Mouse (Mus musculus): Measurements from ENCODE around the gene Olfr281. TPM values are rescaled to one million over a fixed set of nuclear protein-coding genes. Genes with fewer than 3 reads are reported as not detected.
"Not testable (repeated sequence)": the region's sequence is repeated elsewhere in the genome, so short reads cannot be mapped to it uniquely, and the experiment has no call there.

The Olfr281 gene
- polyA plus RNA-seq, 1 experiment from 2014 or later: not detected

DNA sequence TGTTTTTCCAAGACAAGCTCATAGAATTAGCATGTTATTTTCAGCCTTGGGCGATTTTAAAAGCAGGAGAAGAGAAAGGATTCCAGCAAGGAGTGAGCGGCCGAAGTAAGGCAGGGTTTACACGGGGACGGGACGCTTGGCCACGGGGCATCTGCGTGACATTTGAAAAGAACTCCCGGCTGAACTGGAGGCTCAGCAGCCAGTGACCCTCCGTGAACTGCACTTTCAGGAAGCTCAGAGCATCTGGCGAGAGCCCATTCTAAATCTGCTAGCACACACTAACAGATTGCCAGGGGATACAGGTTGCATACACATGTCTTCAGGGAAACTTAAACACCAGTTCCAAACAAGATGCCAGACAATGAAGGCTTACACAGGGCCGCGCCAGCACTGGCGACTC is 28.1 kb upstream of the Olfr281 start:
- no peak for ATAC-seq (ENCODE audit: insufficient number of reproducible peaks, insufficient read depth, low FRiP score, low read depth)
- H3K9me3 ChIP-seq (ENCODE audit: control insufficient read depth, low read depth, low read length): no peaks in the 10 kb centered on the region
- no peak overlapping the region for H3K4me2 ChIP-seq (replicated peaks; ENCODE audit: low read depth, low read length)
- no peak overlapping the region for H3K4me3 ChIP-seq (ENCODE audit: low read depth, low read length)
- H3K9ac ChIP-seq (replicated peaks; ENCODE audit: low read depth, low read length): no peak overlapping the region
- no peaks in the 10 kb centered on the region for H3K27me3 ChIP-seq (ENCODE audit: control insufficient read depth, insufficient read depth, low read length)
- WGBS: 63% methylated on average over 14 of the region's 14 CpGs
- no peaks in the 10 kb centered on the region for H3K36me3 ChIP-seq (ENCODE audit: control insufficient read depth, insufficient read depth, low read length)
- H3K27ac ChIP-seq (ENCODE audit: low read length): no peak overlapping the region
- no peaks in the 10 kb centered on the region for H3K4me1 ChIP-seq (ENCODE audit: control insufficient read depth, insufficient read depth, low read length)

DNA sequence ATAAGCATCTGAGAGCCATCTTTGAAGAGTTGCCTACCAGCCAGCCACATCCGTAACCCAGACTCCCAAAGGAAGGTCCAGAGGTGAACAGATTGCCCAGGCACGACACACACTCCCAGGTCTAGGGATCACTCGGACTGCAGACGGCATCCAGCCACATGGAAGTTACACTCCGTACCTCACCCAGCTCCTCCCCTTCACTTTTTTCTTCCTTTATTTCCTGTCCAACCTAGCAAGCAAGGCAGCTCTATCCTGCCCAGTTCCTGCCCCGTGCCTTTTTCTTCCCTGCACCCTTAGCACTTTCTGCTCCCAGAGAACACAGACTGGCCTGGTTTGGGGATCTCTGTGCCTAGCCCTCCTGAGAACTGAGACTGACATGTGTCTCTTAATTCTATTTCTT is 27.6 kb upstream of the Olfr281 start:
- H3K27me3 ChIP-seq (ENCODE audit: control insufficient read depth, insufficient read depth, low read length): no peaks in the 10 kb centered on the region
- H3K9me3 ChIP-seq (ENCODE audit: control insufficient read depth, low read depth, low read length): no peaks in the 10 kb centered on the region
- H3K9ac ChIP-seq (replicated peaks; ENCODE audit: low read depth, low read length): no peak overlapping the region
- H3K4me2 ChIP-seq (replicated peaks; ENCODE audit: low read depth, low read length): no peak overlapping the region
- H3K36me3 ChIP-seq (ENCODE audit: control insufficient read depth, insufficient read depth, low read length): no peaks in the 10 kb centered on the region
- H3K27ac ChIP-seq (ENCODE audit: low read length): no peak overlapping the region
- no peak overlapping the region for H3K4me3 ChIP-seq (ENCODE audit: low read depth, low read length)
- no peaks in the 10 kb centered on the region for H3K4me1 ChIP-seq (ENCODE audit: control insufficient read depth, insufficient read depth, low read length)
- WGBS: 60% methylated on average over 6 of the region's 6 CpGs
- no peak for ATAC-seq (ENCODE audit: insufficient number of reproducible peaks, insufficient read depth, low FRiP score, low read depth)

DNA sequence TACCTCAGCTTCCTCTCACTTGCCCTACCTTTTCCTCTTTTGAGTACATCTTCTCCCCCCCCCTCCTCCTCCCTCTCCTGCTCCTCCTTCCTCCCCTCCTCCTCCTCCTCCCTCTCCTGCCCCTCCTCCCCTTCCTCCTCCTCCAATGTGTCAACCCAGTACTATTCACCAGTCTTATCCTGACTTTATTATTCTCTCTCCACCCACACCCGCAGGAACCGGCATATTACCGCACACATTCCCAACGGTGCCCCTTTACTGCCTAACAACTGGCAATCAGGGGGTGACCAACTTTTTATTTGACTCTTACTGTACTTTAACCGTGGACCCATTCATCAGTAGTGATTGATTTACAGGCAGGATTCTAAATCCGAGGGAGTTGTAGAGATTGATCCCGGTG is 27.2 kb upstream of the Olfr281 start:
- H3K9ac ChIP-seq (replicated peaks; ENCODE audit: low read depth, low read length): no peak overlapping the region
- ATAC-seq (ENCODE audit: insufficient number of reproducible peaks, insufficient read depth, low FRiP score, low read depth): no peak
- H3K27me3 ChIP-seq (ENCODE audit: control insufficient read depth, insufficient read depth, low read length): no peaks in the 10 kb centered on the region
- no peaks in the 10 kb centered on the region for H3K4me1 ChIP-seq (ENCODE audit: control insufficient read depth, insufficient read depth, low read length)
- H3K36me3 ChIP-seq (ENCODE audit: control insufficient read depth, insufficient read depth, low read length): no peaks in the 10 kb centered on the region
- no peaks in the 10 kb centered on the region for H3K9me3 ChIP-seq (ENCODE audit: control insufficient read depth, low read depth, low read length)
- H3K4me2 ChIP-seq (replicated peaks; ENCODE audit: low read depth, low read length): no peak overlapping the region
- no peak overlapping the region for H3K4me3 ChIP-seq (ENCODE audit: low read depth, low read length)
- 81% methylated on average over 7 of the region's 7 CpGs for WGBS
- no peak overlapping the region for H3K27ac ChIP-seq (ENCODE audit: low read length)

DNA sequence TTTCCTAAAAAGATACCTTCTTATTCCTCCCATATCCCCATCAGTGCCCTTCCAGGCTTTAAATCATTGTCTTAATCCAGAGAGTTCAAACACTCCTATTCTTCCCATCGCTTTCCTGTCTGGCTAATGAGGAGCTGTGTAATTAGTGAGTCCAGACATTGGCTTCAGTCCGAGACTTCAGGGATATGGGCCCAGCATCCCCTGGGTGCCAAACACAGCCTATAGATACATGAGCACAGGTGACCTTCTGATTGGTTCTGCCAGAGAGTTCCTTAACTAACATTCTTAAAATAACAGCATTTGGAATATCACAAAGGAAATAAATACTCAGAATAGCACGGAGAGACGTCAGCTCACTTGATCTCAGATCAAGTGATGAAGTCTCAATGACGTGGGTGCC is 21.5 kb upstream of the Olfr281 start, which contains the start of gene Olfr282:
Gene Olfr282, plus strand, starts transcription at position 301 of the 400 bp plus-strand sequence.
- not testable (repeated sequence) for H3K27ac ChIP-seq (ENCODE audit: low read length); H3K36me3 ChIP-seq (ENCODE audit: control insufficient read depth, insufficient read depth, low read length); H3K27me3 ChIP-seq (ENCODE audit: control insufficient read depth, insufficient read depth, low read length); H3K9me3 ChIP-seq (ENCODE audit: control insufficient read depth, low read depth, low read length); ATAC-seq (ENCODE audit: insufficient number of reproducible peaks, insufficient read depth, low FRiP score, low read depth); H3K4me3 ChIP-seq (ENCODE audit: low read depth, low read length); H3K9ac ChIP-seq (replicated peaks; ENCODE audit: low read depth, low read length); H3K4me1 ChIP-seq (ENCODE audit: control insufficient read depth, insufficient read depth, low read length); H3K4me2 ChIP-seq (replicated peaks; ENCODE audit: low read depth, low read length)
- 69% methylated on average over 5 of the region's 5 CpGs for WGBS

DNA sequence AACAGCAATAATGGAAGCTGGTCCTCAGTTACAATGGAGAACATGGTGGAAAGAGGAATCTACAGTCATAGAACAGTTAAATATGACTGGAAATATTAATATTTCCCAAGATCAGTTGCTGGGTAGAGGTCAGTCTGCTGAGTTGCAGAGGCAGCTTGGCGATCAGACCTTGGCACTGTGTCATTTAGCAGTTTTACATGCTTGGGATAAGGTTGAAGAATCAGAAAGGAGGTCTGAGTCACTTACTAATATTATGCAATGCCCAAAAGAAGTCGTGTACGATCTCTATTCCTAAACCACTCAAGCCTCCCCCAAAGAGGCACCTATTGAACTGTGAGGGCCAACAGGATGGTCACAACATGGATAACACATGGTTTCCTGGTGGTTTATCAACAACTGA is 7.8 kb upstream of the Olfr281 start:
- Histone ChIP-seq H3K27me3 (ENCODE audit: control insufficient read depth, insufficient read depth, low read length) (no peaks in the 10 kb centered on the region), H3K4me2 (replicated peaks; ENCODE audit: low read depth, low read length) (no peak overlapping the region), H3K9me3 (ENCODE audit: control insufficient read depth, low read depth, low read length) (no peaks in the 10 kb centered on the region), H3K4me3 (ENCODE audit: low read depth, low read length) (no peak overlapping the region), H3K27ac (ENCODE audit: low read length) (no peak overlapping the region), H3K4me1 (ENCODE audit: control insufficient read depth, insufficient read depth, low read length) (no peaks in the 10 kb centered on the region), H3K9ac (replicated peaks; ENCODE audit: low read depth, low read length) (no peak overlapping the region), H3K36me3 (ENCODE audit: control insufficient read depth, insufficient read depth, low read length) (no peaks in the 10 kb centered on the region)
- ATAC-seq (ENCODE audit: insufficient number of reproducible peaks, insufficient read depth, low FRiP score, low read depth): no peak
- WGBS: 77% methylated on average over 3 of the region's 3 CpGs

DNA sequence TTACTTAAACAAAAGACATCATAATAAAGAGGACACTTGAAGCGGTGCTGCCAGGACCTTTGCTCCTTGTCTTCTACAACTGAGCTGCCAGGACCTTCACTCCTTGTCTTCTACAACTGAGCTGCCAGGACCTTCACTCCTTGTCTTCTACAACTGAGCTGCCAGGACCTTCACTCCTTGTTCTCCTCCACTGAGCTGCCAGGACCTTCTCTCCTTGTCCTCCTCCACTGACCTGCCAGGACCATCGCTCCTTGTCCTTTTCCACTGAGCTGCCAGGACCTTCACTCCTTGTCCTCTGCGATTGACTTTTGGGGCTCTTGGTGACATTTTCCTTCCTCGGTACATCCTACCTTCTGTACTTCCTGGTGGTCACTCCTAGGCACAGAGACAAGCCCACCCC is 3.9 kb upstream of the Olfr281 start:
- no peak overlapping the region for H3K4me2 ChIP-seq (replicated peaks; ENCODE audit: low read depth, low read length)
- no peak overlapping the region for H3K9ac ChIP-seq (replicated peaks; ENCODE audit: low read depth, low read length)
- whole genome bisulfite sequencing: 54% methylated on average over 4 of the region's 4 CpGs

DNA sequence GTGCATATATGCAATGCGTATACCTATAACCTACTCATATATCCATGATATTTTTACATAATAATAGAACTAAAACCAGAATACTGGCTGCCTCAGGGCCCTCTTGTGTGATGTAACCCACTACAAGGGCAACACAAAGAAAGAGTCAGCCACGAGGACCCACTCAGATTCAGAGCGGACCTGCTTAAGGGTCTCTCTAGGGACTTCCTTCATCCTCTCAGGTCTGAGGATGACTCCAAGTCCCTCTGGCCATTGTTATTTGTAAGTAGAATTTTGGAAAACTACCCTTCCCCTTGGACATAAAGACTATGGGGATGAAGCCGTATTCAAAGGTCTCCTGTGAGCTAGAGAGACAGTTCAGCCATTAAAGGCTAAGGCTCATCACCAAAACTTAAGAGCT is 17.2 kb downstream of the Olfr281 start, which contains the start of gene OR5BS1P:
Gene OR5BS1P, plus strand, starts transcription at position 301 of the 400 bp plus-strand sequence.
- ATAC-seq (ENCODE audit: insufficient number of reproducible peaks, insufficient read depth, low FRiP score, low read depth): no peak
- no peaks in the 10 kb centered on the region for H3K36me3 ChIP-seq (ENCODE audit: control insufficient read depth, insufficient read depth, low read length)
- no peaks in the 10 kb centered on the region for H3K9me3 ChIP-seq (ENCODE audit: control insufficient read depth, low read depth, low read length)
- no peaks in the 10 kb centered on the region for H3K27me3 ChIP-seq (ENCODE audit: control insufficient read depth, insufficient read depth, low read length)
- H3K4me3 ChIP-seq (ENCODE audit: low read depth, low read length): no peak within 1 kb of the TSS
- no peaks in the 10 kb centered on the region for H3K4me1 ChIP-seq (ENCODE audit: control insufficient read depth, insufficient read depth, low read length)
- no peak within 1 kb of the TSS for H3K27ac ChIP-seq (ENCODE audit: low read length)
- no peak within 1 kb of the TSS for H3K9ac ChIP-seq (replicated peaks; ENCODE audit: low read depth, low read length)
- WGBS: 91% methylated on average over 4 of the region's 4 CpGs
- no peak within 1 kb of the TSS for H3K4me2 ChIP-seq (replicated peaks; ENCODE audit: low read depth, low read length)

More for the DNA sequence above, 3.9 kb upstream of the Olfr281 start:
- no peak for ATAC-seq (ENCODE audit: insufficient number of reproducible peaks, insufficient read depth, low FRiP score, low read depth)
- Histone ChIP-seq H3K27me3 (ENCODE audit: control insufficient read depth, insufficient read depth, low read length) (no peaks in the 10 kb centered on the region), H3K4me1 (ENCODE audit: control insufficient read depth, insufficient read depth, low read length) (no peaks in the 10 kb centered on the region), H3K27ac (ENCODE audit: low read length) (no peak overlapping the region), H3K9me3 (ENCODE audit: control insufficient read depth, low read depth, low read length) (no peaks in the 10 kb centered on the region), H3K4me3 (ENCODE audit: low read depth, low read length) (no peak overlapping the region), H3K36me3 (ENCODE audit: control insufficient read depth, insufficient read depth, low read length) (no peaks in the 10 kb centered on the region)

DNA sequence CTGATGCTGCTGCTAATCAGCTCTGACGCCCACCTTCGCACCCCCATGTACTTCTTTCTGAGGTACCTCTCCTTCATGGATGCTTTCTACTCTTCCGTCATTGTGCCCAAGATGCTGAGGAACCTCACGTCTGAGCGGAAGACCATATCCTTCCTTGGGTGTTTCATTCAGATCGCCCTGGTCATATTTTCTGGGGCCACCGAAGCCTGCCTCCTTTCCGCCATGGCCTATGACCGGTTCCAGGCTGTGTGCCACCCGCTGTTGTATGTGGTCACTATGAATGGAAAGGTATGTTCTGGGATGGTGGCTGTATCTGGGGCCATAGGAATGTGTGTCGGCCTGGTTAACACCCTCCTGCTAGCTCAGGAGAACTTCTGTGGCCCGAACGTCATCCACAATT is 19.2 kb downstream of the Olfr281 start:
- no peak overlapping the region for H3K27ac ChIP-seq (ENCODE audit: low read length)
- no peaks in the 10 kb centered on the region for H3K36me3 ChIP-seq (ENCODE audit: control insufficient read depth, insufficient read depth, low read length)
- no peaks in the 10 kb centered on the region for H3K4me1 ChIP-seq (ENCODE audit: control insufficient read depth, insufficient read depth, low read length)
- H3K27me3 ChIP-seq (ENCODE audit: control insufficient read depth, insufficient read depth, low read length): no peaks in the 10 kb centered on the region
- WGBS: 89% methylated on average over 13 of the region's 13 CpGs
- no peak for ATAC-seq (ENCODE audit: insufficient number of reproducible peaks, insufficient read depth, low FRiP score, low read depth)
- H3K4me3 ChIP-seq (ENCODE audit: low read depth, low read length): no peak overlapping the region
- H3K4me2 ChIP-seq (replicated peaks; ENCODE audit: low read depth, low read length): no peak overlapping the region
- no peak overlapping the region for H3K9ac ChIP-seq (replicated peaks; ENCODE audit: low read depth, low read length)
- H3K9me3 ChIP-seq (ENCODE audit: control insufficient read depth, low read depth, low read length): no peaks in the 10 kb centered on the region

DNA sequence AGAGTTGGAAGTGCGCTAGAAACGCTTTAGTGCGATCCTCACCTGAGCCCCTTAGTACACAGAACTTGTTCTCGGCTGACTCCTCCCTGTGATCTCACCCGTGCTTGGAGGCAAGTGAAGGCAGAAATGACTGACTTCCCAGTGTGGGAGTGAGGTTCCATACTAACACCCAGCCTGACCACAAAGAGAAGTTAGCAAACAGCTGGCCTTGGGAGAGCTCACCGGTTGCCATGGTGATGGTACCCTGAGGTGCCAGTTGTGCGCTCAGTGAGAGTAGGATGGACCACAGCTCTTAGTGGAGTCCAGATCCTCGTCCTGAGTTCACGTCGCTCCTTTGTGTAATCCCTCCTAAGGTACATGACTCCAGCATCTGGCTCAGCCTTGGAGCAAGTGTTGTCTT is 22.6 kb downstream of the Olfr281 start:
- WGBS: 80% methylated on average over 10 of the region's 10 CpGs
- no peak overlapping the region for H3K9ac ChIP-seq (replicated peaks; ENCODE audit: low read depth, low read length)

More for the DNA sequence above, 22.6 kb downstream of the Olfr281 start:
- H3K27ac ChIP-seq (ENCODE audit: low read length): no peak overlapping the region
- H3K4me2 ChIP-seq (replicated peaks; ENCODE audit: low read depth, low read length): no peak overlapping the region
- ATAC-seq (ENCODE audit: insufficient number of reproducible peaks, insufficient read depth, low FRiP score, low read depth): no peak
- no peaks in the 10 kb centered on the region for H3K27me3 ChIP-seq (ENCODE audit: control insufficient read depth, insufficient read depth, low read length)
- H3K9me3 ChIP-seq (ENCODE audit: control insufficient read depth, low read depth, low read length): no peaks in the 10 kb centered on the region
- H3K4me1 ChIP-seq (ENCODE audit: control insufficient read depth, insufficient read depth, low read length): no peaks in the 10 kb centered on the region
- no peaks in the 10 kb centered on the region for H3K36me3 ChIP-seq (ENCODE audit: control insufficient read depth, insufficient read depth, low read length)
- H3K4me3 ChIP-seq (ENCODE audit: low read depth, low read length): no peak overlapping the region
